Comparison of ENCODE assay signal across 20 mouse cellular contexts in the genomic region with DNA sequence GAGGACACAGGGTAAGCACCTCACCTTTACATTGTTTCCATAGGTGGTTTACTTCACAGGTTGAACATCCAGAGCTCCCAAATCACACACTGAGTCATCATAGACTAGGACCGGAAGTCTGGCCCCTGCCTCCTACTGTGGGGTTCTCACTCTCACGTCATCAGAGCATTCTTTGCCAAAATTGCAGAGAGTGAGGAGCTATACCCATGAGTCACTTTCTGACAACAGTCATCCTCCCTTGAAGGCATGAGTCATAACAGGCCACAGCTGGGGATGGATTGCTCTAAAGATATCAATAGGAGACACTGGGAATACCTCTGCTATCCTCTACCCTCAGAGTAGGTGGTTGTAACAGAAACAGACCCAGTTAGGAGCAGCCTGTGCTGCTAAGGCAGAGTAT.
A peak's percentile ranks its signal among the peaks of the same experiment; 100 is the strongest.
DNase-seq lines count a peak whose midpoint lies in the region; ATAC-seq lines count a peak whose summit lies in the region.
"Had no signal": no experiment of that assay in that cellular context is flagged by ENCODE, and none has a peak within 500 bp of the region (broad histone marks: within the 10 kb centered on the region; RNA-seq: fewer than 3 reads in every experiment).

No protein-coding gene starts in this region.

- no peak overlapping the region for H3K4me2 ChIP-seq in midbrain, embryonic 14.5 days (ENCODE audit: low read length)
- H3K4me2 ChIP-seq: heart, embryonic 11.5 days; lung, embryonic 14.5 days; neural tube, embryonic 12.5 days had no signal

- H3K4me1 ChIP-seq in midbrain, embryonic 14.5 days (ENCODE audit: control insufficient read depth, insufficient read depth, low read length): no peaks in the 10 kb centered on the region
- H3K4me1 ChIP-seq: neural tube, embryonic 12.5 days had no signal

- intact Hi-C loops in left cerebral cortex, postnatal 36 days (cut with DNase I): no loop called here

- 69% methylated on average over 2 of the region's 2 CpGs for WGBS in midbrain, embryonic 14.5 days

- peak; percentile 22 to 71 for DNase-seq in frontal cortex, adult 2 months (ENCODE audit: extremely low spot score in 1 of 2, low spot score in 1 of 2)
- DNase-seq in frontal cortex, postnatal 10 days (ENCODE audit: low spot score in 2 of 2): no peak
- peak; percentile 65 for DNase-seq in right cerebral cortex, adult 18-20 months
- no peak for DNase-seq in right cerebral cortex, postnatal 14 days
- peak; percentile 76 for DNase-seq in adrenal gland, adult 2 months
- peak; percentile 16 to 19 for DNase-seq in left cerebral cortex, postnatal 36 days (ENCODE audit: low spot score in 2 of 2)
- no peak for DNase-seq in midbrain, embryonic 14.5 days
- no peak for DNase-seq in liver
- DNase-seq: cerebellum, adult 18-20 months; gastrocnemius, postnatal 14 days; heart, postnatal 36 days; kidney, adult 18-20 months; kidney, postnatal 14 days; layer of hippocampus, postnatal 36 days; lung, embryonic 14.5 days; thymus, postnatal 4 days had no signal

- no peak overlapping the region for H3K4me3 ChIP-seq in midbrain, embryonic 14.5 days (replicated peaks; ENCODE audit: low read depth, low read length)
- H3K4me3 ChIP-seq: neural tube, embryonic 12.5 days had no signal

- no peaks in the 10 kb centered on the region for H3K36me3 ChIP-seq in midbrain, embryonic 14.5 days (ENCODE audit: control insufficient read depth, insufficient read depth, low read length)
- H3K36me3 ChIP-seq: G1E; neural tube, embryonic 12.5 days had no signal

- ATAC-seq in midbrain, embryonic 14.5 days (ENCODE audit: low FRiP score, low TSS enrichment): no peak
- ATAC-seq: hindbrain, postnatal 0 days had no signal

- no peaks in the 10 kb centered on the region for H3K27me3 ChIP-seq in midbrain, embryonic 14.5 days (ENCODE audit: control insufficient read depth, insufficient read depth, low read length)
- H3K27me3 ChIP-seq: neural tube, embryonic 12.5 days had no signal

- H3K9me3 ChIP-seq in midbrain, embryonic 14.5 days (ENCODE audit: control insufficient read depth, low read length): no peaks in the 10 kb centered on the region
- H3K9me3 ChIP-seq: G1E; neural tube, embryonic 12.5 days had no signal

- H3K9ac ChIP-seq in midbrain, embryonic 14.5 days (replicated peaks; ENCODE audit: low read length): no peak overlapping the region
- H3K9ac ChIP-seq: lung, embryonic 14.5 days; neural tube, embryonic 12.5 days had no signal

- H3K27ac ChIP-seq in midbrain, embryonic 14.5 days (replicated peaks; ENCODE audit: low read depth, low read length): no peak overlapping the region
- H3K27ac ChIP-seq: hindbrain, postnatal 0 days; neural tube, embryonic 12.5 days had no signal

Comparison
In these comparisons a context has a peak if more than half of its experiments do, and no peak if none do; other contexts are left out.
1. DNase-seq: peak in frontal cortex, adult 2 months (2 of 2), right cerebral cortex, adult 18-20 months (single experiment), adrenal gland, adult 2 months (single experiment) and left cerebral cortex, postnatal 36 days (2 of 2); none in frontal cortex, postnatal 10 days (0 of 2), right cerebral cortex, postnatal 14 days (single experiment), midbrain, embryonic 14.5 days (single experiment) and liver (single experiment).